Mouse (Mus musculus) heart, embryonic 14.5 days (tissue): Measurements from ENCODE around the gene Creb3l1. TPM values are rescaled to one million over a fixed set of nuclear protein-coding genes. Genes with fewer than 3 reads are reported as not detected.

Experiments used
- ATAC-seq: fragments of 200-750 bp; cut with Nextera tagmentation; 2 replicates; pipeline ENCODE4 v1.8.0; 2017; ENCODE audit warnings: low read depth, moderate TSS enrichment; ENCODE audit not compliant: insufficient number of reproducible peaks, insufficient read depth, low FRiP score
- H3K27ac ChIP-seq, 2 experiments: fragments of 200-500 bp in 1 of 2; fragments of 300-500 bp in 1 of 2; sonication (generic) in 1 of 2; replicated peaks in 1 of 2; 2 replicates each; pipeline ENCODE4 v1.5.1; 2012 to 2014; ENCODE audit warnings: low read depth in 2 of 2, low read length in 2 of 2, control low read depth in 1 of 2, mild to moderate bottlenecking in 1 of 2, mixed read lengths in 1 of 2; ENCODE audit not compliant: control insufficient read depth in 1 of 2, insufficient read depth in 1 of 2
- H3K27me3 ChIP-seq: fragments of 300-500 bp; sonication (generic); 2 replicates; pipeline ENCODE4 v1.6.1; 2014; ENCODE audit warnings: mild to moderate bottlenecking, low read length, control low read depth; ENCODE audit not compliant: control insufficient read depth, insufficient read depth
- H3K36me3 ChIP-seq: fragments of 300-500 bp; sonication (generic); 2 replicates; pipeline ENCODE4 v1.6.1; 2014; ENCODE audit warnings: mild to moderate bottlenecking, control low read depth, low read length, mixed read lengths; ENCODE audit not compliant: control insufficient read depth, insufficient read depth
- H3K4me1 ChIP-seq, 2 experiments: fragments of 200-500 bp in 1 of 2; fragments of 300-500 bp in 1 of 2; sonication (generic) in 1 of 2; 2 replicates each; pipeline ENCODE4 v1.6.1; 2012 to 2014; ENCODE audit warnings: low read length in 2 of 2, control low read depth in 1 of 2, mixed read lengths in 1 of 2; ENCODE audit not compliant: control insufficient read depth in 2 of 2, insufficient read depth in 2 of 2
- H3K4me2 ChIP-seq: fragments of 300-500 bp; sonication (generic); 2 replicates; pipeline ENCODE4 v1.6.1; 2014; ENCODE audit warnings: mild to moderate bottlenecking, low read length
- H3K4me3 ChIP-seq, 2 experiments: fragments of 200-500 bp in 1 of 2; fragments of 300-500 bp in 1 of 2; sonication (generic) in 1 of 2; 2 replicates each; pipeline ENCODE4 v1.5.1; 2012 to 2014; ENCODE audit warnings: low read length in 2 of 2, mild to moderate bottlenecking in 2 of 2, control low read depth in 1 of 2, low read depth in 1 of 2, moderate library complexity in 1 of 2; ENCODE audit not compliant: control insufficient read depth in 1 of 2, insufficient read depth in 1 of 2
- H3K9ac ChIP-seq: fragments of 300-500 bp; sonication (generic); 2 replicates; pipeline ENCODE4 v1.6.1; 2014; ENCODE audit warnings: mild to moderate bottlenecking, low read length
- H3K9me3 ChIP-seq: fragments of 300-500 bp; sonication (generic); 2 replicates; pipeline ENCODE4 v1.6.1; 2016; ENCODE audit warnings: low read length, control low read depth; ENCODE audit not compliant: control insufficient read depth
- WGBS: fragments of 180-500 bp; shearing (Covaris S2); extraction: QIAGEN DNeasy Blood & Tissue Kit; methylation state at CpG from one replicate; pipeline ENCODE4 v1.1.7; 2014; 5-methylcytosine and 5-hydroxymethylcytosine counted together
- polyA plus RNA-seq: library from polyadenylated mRNA; unstranded; fragments of >200 nt; fragmentation: Nextera tagmentation; extraction: Ambion mirVana; gene quantifications from 2 replicates; pipeline ENCODE4 v1.2.1, GENCODE M21; 2014

Gene Creb3l1
- polyA plus RNA-seq, 1 experiment from 2014 or later, result 10.2 TPM

- H3K4me3 ChIP-seq, result no peak overlapping the region
- H3K36me3 ChIP-seq, result no peaks in the 10 kb centered on the region
- peaks cover 31% of the 10 kb centered on the region for H3K27me3 ChIP-seq
- peaks cover 6 to 15% of the 10 kb centered on the region in 2 experiments; a peak in 3 of 4 replicates for H3K4me1 ChIP-seq
- no peaks in the 10 kb centered on the region for H3K9me3 ChIP-seq
- no peak overlapping the region for H3K9ac ChIP-seq
- no peak overlapping the region for H3K27ac ChIP-seq
- ATAC-seq, result no peak
- no peak overlapping the region for H3K4me2 ChIP-seq
- WGBS, result 76% methylated on average over 5 of the region's 5 CpGs
Measured at GRCm38 (mm10) chr2:92061337-92061736, 37.0 kb upstream of the Creb3l1 start.

GRCm38 (mm10) chr2:92060291-92060690 lies 36.0 kb upstream of the Creb3l1 start:
- Histone ChIP-seq H3K27me3 (peaks cover 31% of the 10 kb centered on the region), H3K4me1 (peaks cover 8 to 21% of the 10 kb centered on the region in 2 experiments; a peak in 3 of 4 replicates), H3K9me3 (no peaks in the 10 kb centered on the region), H3K27ac (no peak overlapping the region), H3K4me2 (peak overlapping the region; percentile 99), H3K36me3 (no peaks in the 10 kb centered on the region), H3K9ac (0 out of 2 replicates have a peak overlapping the region, but pooled peaks have one; percentile 69), H3K4me3 (peak overlapping the region; percentile 51 to 62; a peak in 3 of 4 replicates)
- 20% methylated on average over 6 of the region's 6 CpGs for WGBS
- no peak for ATAC-seq

DNA sequence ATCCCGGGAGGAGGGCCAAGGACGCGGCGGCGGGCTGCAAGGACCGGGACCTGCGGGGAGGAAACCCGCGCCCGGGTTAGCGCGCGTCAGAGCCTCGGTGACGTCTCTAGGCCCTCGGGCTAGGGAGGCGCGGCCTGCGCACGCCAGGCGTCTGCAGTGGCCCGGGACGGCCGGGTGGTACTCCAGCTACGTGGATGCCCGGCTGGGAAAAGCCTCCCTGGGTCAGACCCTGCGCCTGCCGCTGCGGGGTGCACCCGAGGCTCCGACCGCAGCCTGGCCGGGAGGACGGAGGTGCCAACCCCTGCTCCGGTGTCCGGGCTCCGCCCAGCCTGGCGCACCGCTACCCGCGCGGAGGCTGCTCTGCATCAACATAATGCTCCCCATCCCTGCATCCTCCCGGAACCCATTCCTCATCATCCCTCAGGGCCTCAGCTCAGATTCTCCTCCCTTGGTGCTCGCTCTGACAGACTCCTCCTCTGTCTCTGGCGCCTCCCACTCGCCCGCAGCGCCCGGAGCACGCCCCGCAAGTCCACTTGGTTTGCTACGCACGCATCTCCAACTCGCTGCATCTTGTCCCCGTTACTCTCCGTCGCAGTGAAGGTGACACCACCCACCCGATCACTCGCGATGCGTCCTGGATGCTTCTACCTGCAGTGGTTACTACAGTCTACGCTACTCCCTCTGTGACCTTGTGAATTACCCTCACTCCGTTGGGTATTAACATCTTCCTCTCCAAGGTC lies 35.3 kb upstream of the Creb3l1 start:
- H3K36me3 ChIP-seq, result no peaks in the 10 kb centered on the region
- peak overlapping the region; percentile 69 for H3K9ac ChIP-seq
- H3K4me3 ChIP-seq, result peak overlapping the region; percentile 51 to 62
- H3K27me3 ChIP-seq, result peaks cover 34% of the 10 kb centered on the region
- no peaks in the 10 kb centered on the region for H3K9me3 ChIP-seq
- peak overlapping the region; percentile 99 for H3K4me2 ChIP-seq
- peaks cover 11 to 21% of the 10 kb centered on the region in 2 experiments for H3K4me1 ChIP-seq
- under 1% methylated on average over 54 of the region's 63 CpGs for WGBS
- peak; percentile 52 for ATAC-seq
- no peak overlapping the region for H3K27ac ChIP-seq

DNA sequence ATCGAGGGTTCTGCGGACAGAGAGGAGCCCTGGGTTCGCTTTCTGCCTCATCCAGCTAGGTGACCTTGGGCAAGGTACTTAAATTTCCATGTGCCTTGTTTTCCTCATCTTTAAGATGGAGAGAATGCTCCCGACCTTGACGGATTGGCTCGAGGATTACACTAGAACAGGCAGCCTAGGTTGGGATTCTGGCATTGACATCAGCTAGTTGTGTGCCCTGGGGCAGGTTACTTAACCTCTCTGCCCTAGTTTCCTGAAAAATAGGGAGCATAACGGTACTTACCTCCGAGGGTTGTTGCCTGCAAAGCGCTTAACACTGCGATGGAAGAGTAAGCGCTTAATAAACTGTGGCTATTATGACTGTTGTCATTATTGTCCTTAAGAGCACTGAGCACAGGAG lies 34.6 kb upstream of the Creb3l1 start:
- Histone ChIP-seq H3K4me1 (peaks cover 11 to 21% of the 10 kb centered on the region in 2 experiments), H3K4me2 (peak overlapping the region; percentile 99), H3K27me3 (peaks cover 40% of the 10 kb centered on the region), H3K27ac (no peak overlapping the region), H3K4me3 (peak overlapping the region; percentile 43 to 62), H3K36me3 (no peaks in the 10 kb centered on the region), H3K9ac (peak overlapping the region; percentile 69), H3K9me3 (no peaks in the 10 kb centered on the region)
- WGBS, result 3% methylated on average over 11 of the region's 11 CpGs
- no peak for ATAC-seq

DNA sequence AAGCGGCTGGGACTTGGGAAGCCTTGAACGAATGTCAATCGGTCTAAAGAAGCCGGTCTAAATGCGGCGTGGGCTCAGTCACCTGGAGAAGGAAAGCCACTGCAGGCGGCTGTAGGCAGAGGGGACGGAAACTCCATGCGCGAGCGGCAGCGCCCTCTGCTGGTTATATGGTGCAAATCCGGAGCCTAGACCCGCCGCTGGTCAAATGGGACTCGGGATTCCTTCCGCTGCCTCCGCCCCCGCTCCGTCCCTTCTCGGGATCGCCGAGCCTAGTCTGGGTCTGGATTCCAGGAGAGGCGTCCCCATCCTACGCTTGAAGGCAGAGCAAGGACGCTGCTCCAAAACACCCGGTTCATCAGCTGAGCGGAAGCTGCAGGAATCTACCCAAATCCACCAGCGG lies 34.2 kb upstream of the Creb3l1 start:
- no peaks in the 10 kb centered on the region for H3K36me3 ChIP-seq
- H3K27ac ChIP-seq, result no peak overlapping the region
- peaks cover 40% of the 10 kb centered on the region for H3K27me3 ChIP-seq
- H3K4me2 ChIP-seq, result peak overlapping the region; percentile 99
- peak; percentile 48; the same call in 1 of the 2 replicates for ATAC-seq
- H3K9ac ChIP-seq, result peak overlapping the region; percentile 69; the same call in 1 of the 2 replicates
- under 1% methylated on average over 29 of the region's 29 CpGs for WGBS
- H3K4me3 ChIP-seq, result peak overlapping the region; percentile 43 to 62
- peaks cover 11 to 21% of the 10 kb centered on the region in 2 experiments for H3K4me1 ChIP-seq
- H3K9me3 ChIP-seq, result no peaks in the 10 kb centered on the region

DNA sequence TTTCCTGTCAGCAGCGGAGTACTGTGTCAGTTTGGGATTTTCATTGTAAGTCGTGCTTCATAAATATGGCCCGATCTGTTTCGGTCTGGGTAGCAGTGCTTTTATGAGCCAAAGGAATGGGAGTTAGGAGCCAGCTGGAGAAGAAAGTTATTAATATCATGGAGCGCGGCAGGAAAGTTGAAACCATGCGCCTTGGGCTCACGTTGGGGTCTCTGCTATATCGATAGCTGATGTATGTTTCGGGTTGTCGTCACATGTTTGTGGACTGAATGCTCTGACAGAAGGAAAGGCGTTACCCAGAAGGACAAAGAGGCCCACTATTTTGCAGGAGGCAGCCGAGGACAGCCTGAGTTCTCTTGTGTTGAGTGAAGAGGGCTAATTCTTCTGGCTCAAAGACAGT lies 32.5 kb upstream of the Creb3l1 start:
- no peak for ATAC-seq
- Histone ChIP-seq H3K4me3 (no peak overlapping the region), H3K27ac (no peak overlapping the region), H3K4me1 (peaks cover 11 to 21% of the 10 kb centered on the region in 2 experiments), H3K36me3 (no peaks in the 10 kb centered on the region), H3K9ac (no peak overlapping the region), H3K9me3 (no peaks in the 10 kb centered on the region), H3K27me3 (peaks cover 41% of the 10 kb centered on the region), H3K4me2 (no peak overlapping the region)
- WGBS, result 72% methylated on average over 13 of the region's 13 CpGs

DNA sequence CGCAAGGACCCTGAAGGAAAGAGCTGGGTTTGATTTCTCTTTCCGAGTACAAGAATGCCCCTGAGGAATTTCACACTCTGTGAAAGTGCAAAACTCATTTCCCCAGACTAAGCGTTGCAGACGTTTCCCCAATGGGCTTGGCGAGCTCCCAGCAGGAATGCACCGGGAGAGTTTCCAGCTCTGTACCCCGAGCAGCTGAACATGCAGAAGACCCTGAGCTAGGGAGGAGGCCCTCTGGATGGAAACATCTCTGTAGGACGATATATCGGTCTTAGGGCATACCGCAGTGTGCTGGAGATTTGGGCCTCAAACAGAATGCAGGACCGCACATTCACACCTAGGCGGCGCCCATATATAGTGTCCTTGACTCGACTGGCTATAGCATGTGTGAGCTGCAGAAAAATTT lies 31.5 kb upstream of the Creb3l1 start:
- Histone ChIP-seq H3K4me3 (peak overlapping the region; percentile 40 to 50), H3K9ac (peak overlapping the region; percentile 66), H3K27ac (peak overlapping the region; percentile 43 to 48; a peak in 3 of 4 replicates), H3K36me3 (no peaks in the 10 kb centered on the region), H3K9me3 (no peaks in the 10 kb centered on the region), H3K27me3 (peaks cover 33% of the 10 kb centered on the region), H3K4me2 (peak overlapping the region; percentile 84), H3K4me1 (peaks cover 11 to 21% of the 10 kb centered on the region in 2 experiments)
- WGBS, result 1% methylated on average over 14 of the region's 14 CpGs
- peak; percentile 46; the same call in 1 of the 2 replicates for ATAC-seq
